Mouse (Mus musculus): ENCODE results near the gene Sort1. TPM values are rescaled to one million over a fixed set of nuclear protein-coding genes. Genes with fewer than 3 reads are reported as not detected.
A peak's percentile ranks its signal among the peaks of the same experiment; 100 is the strongest.

Sort1 gene
- total RNA-seq, 2 experiments from 2014 or later = 4.5 to 5.8 TPM

GRCm38 (mm10) chr3:108322136-108322535 is 38.3 kb downstream of the Sort1 start:
- no peak for ATAC-seq (replicated peaks; ENCODE audit: low FRiP score, low TSS enrichment, poor library complexity, severe bottlenecking)

- ATAC-seq (replicated peaks; ENCODE audit: low FRiP score, low TSS enrichment, poor library complexity, severe bottlenecking) = peak; percentile 97
Observed at GRCm38 (mm10) chr3:108322962-108323361, 39.1 kb downstream of the Sort1 start.

DNA sequence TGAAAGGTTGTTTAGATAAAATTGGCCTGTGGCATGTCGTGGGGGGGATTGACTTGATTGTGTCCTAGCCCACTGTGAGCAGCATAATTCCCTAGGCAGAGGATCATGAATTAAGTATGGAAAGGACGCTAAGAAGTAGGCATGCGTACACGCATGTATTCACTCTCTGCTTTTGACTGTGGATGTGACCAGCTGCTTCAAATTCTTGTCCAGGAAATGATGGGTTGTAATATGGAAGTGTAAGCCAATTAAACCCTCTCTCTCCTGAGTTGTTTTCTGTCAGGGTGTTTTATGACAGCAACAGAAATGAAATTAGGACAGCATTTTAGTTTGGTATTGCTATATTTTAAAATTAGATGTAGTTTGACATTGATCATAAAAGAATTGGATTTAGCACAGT is 41.0 kb downstream of the Sort1 start:
- no peak for ATAC-seq (replicated peaks; ENCODE audit: low FRiP score, low TSS enrichment, poor library complexity, severe bottlenecking)

DNA sequence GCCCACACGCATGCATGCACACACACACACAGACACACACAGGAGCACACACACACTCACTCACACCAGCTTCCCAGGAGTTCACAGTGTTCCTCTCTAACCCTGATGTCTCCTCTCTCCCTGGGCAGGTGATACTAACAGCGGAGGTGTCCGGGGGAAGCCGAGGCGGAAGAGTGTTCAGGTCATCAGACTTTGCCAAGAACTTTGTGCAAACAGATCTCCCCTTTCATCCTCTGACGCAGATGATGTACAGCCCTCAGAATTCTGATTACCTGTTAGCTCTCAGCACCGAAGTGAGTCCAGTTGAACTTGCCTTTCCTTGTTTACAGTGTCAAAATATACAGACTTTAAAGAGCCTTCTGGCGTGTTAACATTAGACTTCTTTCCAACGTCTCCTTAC is 41.6 kb downstream of the Sort1 start:
- no peak for ATAC-seq (replicated peaks; ENCODE audit: low FRiP score, low TSS enrichment, poor library complexity, severe bottlenecking)

- ATAC-seq (replicated peaks; ENCODE audit: low FRiP score, low TSS enrichment, poor library complexity, severe bottlenecking) = no peak
Observed at GRCm38 (mm10) chr3:108327275-108327674, 43.4 kb downstream of the Sort1 start.

- peak; percentile 16; the same call in 1 of the 2 replicates for ATAC-seq (replicated peaks; ENCODE audit: low FRiP score, low TSS enrichment, poor library complexity, severe bottlenecking)
Observed at GRCm38 (mm10) chr3:108327916-108328315, 44.0 kb downstream of the Sort1 start.

- peak; percentile 86 for ATAC-seq (replicated peaks; ENCODE audit: low FRiP score, low TSS enrichment, poor library complexity, severe bottlenecking)
Observed at GRCm38 (mm10) chr3:108328441-108328841, 44.6 kb downstream of the Sort1 start.

DNA sequence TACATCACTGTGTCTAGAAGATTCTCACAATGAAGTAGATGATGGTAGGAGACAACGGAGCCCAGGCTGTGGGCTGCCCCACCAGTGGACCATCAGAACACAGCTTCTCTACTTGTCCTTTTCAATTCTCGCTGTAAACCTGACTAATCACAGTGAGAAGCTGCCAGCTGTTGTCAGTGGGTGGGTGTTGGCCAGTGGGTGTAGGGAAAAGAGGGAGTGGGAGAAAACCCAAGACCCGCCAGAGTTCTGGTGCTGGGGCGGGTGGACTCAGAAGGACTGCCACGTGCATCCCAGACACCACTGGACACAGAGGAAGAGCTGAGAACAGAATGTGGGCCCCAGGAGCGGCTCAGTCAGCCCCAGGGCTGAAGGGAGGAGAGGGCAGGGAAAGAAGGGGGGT is 46.9 kb downstream of the Sort1 start:
- no peak for ATAC-seq (replicated peaks; ENCODE audit: low FRiP score, low TSS enrichment, poor library complexity, severe bottlenecking)

DNA sequence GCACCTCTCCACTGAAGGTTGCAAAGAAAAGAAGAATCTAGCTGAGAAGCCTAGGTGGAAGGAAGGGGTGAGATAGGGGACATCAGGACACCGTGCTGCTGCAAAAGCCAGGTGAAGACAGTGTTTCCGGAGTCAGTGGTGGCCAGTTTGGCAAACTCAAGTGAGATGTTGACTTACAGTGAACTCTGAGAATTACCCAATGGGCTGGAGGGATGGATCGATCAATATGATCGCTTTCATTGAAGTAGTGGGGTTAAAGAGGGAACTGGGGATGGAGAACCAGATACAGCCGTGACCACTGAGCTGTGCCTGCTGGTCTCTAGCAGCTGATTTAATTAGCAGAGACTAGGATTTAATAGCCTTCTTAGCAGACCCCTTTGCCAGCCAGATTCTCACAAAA is 53.0 kb downstream of the Sort1 start:
- ATAC-seq (replicated peaks; ENCODE audit: low FRiP score, low TSS enrichment, poor library complexity, severe bottlenecking) = no peak

DNA sequence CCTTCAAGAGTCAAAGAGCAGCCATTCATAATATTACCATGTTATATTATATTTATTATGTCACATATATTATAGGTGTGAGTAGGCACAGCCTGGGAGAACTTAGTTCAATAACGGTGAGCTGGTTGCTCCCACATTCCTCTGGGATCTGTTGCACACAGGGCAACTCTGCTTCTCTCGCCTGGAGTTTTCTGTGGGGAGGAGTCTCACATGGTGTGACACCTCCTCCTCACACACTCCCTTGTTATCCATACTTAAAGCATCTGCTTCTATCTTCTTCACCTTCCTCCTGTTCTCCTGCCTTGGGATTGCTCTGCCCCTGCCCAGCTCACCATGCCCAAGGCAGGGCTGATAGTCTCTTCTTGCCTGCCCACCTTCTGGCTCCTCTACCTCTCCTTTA is 57.2 kb downstream of the Sort1 start:
- no peak for ATAC-seq (replicated peaks; ENCODE audit: low FRiP score, low TSS enrichment, poor library complexity, severe bottlenecking)

GRCm38 (mm10) chr3:108342185-108342584 is 58.3 kb downstream of the Sort1 start:
- ATAC-seq (replicated peaks; ENCODE audit: low FRiP score, low TSS enrichment, poor library complexity, severe bottlenecking) = no peak

- no peak for ATAC-seq (replicated peaks; ENCODE audit: low FRiP score, low TSS enrichment, poor library complexity, severe bottlenecking)
Observed at GRCm38 (mm10) chr3:108345855-108346254, 62.0 kb downstream of the Sort1 start.

DNA sequence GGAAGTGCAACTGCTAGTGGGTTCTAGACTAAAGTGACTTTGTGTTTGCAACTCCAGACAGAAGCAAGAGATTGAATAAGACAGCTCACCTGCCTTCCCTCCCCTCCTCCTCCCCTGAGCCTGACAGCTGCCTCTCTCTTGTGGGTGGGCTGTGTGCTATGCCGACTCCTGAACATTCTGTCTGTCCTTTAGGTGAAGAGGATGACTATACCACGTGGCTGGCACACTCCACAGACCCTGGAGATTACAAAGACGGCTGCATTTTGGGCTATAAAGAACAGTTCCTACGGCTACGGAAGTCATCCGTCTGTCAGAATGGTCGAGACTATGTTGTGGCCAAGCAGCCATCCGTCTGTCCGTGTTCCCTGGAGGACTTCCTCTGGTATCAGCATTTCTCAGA is 64.5 kb downstream of the Sort1 start:
- ATAC-seq (replicated peaks; ENCODE audit: low FRiP score, low TSS enrichment, poor library complexity, severe bottlenecking) = no peak

DNA sequence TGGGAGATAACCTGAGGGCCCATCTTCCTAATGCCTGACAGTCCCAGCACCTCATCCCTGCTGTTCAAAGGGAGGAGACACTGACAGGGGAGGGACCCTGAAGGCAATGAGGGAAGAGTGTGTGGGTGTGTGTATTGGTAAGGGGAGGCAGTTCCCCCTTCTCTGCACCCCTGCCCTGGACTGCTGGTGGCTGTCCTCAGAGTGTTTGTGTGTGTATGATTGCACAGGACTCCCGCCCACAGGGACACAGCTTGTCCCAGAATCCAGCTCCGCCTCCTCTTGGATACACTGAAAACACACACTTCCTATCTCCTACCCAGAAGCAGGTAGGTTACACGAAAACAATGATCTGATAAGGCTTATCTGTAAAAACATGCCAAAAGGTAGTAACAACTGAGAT is 71.4 kb downstream of the Sort1 start:
- no peak for ATAC-seq (replicated peaks; ENCODE audit: low FRiP score, low TSS enrichment, poor library complexity, severe bottlenecking)

GRCm38 (mm10) chr3:108357051-108357450 is 73.2 kb downstream of the Sort1 start:
- ATAC-seq (replicated peaks; ENCODE audit: low FRiP score, low TSS enrichment, poor library complexity, severe bottlenecking) = no peak

- ATAC-seq (replicated peaks; ENCODE audit: low FRiP score, low TSS enrichment, poor library complexity, severe bottlenecking) = no peak
Observed at GRCm38 (mm10) chr3:108358445-108358844, 74.6 kb downstream of the Sort1 start.

DNA sequence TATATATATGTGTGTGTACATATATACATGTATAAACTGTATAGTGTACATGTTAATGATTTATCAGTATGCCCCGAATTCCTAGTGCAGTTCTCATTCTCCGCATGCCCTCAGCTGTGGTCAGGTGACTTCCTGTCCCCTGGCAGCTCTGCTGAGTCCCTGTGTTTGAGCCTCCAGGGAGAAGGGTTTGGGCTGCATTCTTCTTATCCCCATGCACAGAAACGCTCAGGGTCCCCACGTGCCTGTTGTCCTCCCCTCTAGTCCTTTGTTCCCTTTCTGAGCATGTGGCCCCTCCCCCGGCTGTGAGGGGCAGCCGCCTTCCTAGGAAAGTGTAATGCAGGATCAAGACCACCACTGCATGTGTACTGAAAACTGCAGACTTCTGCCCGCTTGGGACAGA is 77.0 kb downstream of the Sort1 start:
- ATAC-seq (replicated peaks; ENCODE audit: low FRiP score, low TSS enrichment, poor library complexity, severe bottlenecking) = no peak

DNA sequence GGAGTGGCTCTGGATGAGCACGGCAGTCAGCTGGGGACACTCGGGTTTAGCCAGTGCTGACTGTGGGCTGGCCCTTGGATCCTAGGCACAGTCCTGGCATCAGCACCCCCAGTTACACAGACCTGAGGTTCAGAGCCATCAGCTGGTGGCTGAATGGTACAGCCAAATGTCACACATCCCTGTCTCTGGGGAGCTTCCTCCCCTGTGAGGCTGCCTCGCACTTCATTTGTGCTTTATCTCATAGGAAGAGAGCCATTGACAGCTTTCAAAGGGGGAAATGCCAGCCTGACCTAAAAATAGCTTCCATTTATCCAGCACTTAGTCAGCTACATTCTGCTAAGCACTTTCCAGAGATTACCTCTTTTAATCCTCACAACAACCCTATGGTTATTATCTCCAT is 79.7 kb downstream of the Sort1 start:
- no peak for ATAC-seq (replicated peaks; ENCODE audit: low FRiP score, low TSS enrichment, poor library complexity, severe bottlenecking)

GRCm38 (mm10) chr3:108364270-108364995 is 80.6 kb downstream of the Sort1 start, which contains the start of gene Mybphl:
TSS of gene Mybphl (plus strand) at chr3:108364911.
- ATAC-seq (replicated peaks; ENCODE audit: low FRiP score, low TSS enrichment, poor library complexity, severe bottlenecking) = no peak

DNA sequence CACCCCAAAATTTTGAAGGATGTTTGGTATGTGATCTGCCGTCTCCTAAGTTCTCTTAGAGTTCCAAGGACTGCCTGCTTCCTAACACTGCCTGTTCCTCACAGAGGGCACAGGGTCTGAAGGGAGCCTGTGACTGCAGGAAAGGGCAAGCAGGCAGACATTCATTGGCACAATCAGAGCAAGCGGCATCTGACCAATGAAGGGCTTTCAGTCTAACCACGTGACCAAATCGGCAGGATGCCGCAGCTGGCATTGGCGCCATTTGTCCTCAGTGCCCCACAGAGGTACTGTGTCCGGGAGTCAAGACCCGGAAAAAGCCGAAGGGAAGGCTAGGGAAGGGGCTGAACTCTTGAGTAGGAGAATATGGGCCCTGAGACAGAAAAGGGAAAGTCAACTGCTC is 83.3 kb downstream of the Sort1 start:
- no peak for ATAC-seq (replicated peaks; ENCODE audit: low FRiP score, low TSS enrichment, poor library complexity, severe bottlenecking)

- ATAC-seq (replicated peaks; ENCODE audit: low FRiP score, low TSS enrichment, poor library complexity, severe bottlenecking) = no peak
Observed at GRCm38 (mm10) chr3:108367828-108368227, 83.9 kb downstream of the Sort1 start.

- peak; percentile 41 for ATAC-seq (replicated peaks; ENCODE audit: low FRiP score, low TSS enrichment, poor library complexity, severe bottlenecking)
Observed at GRCm38 (mm10) chr3:108368721-108369120, 84.8 kb downstream of the Sort1 start.

Data from megakaryocyte-erythroid progenitor cell, adult 5-6 weeks (primary cell).